Mouse (Mus musculus): ENCODE data around the gene Sf3b4. TPM values are rescaled to one million over a fixed set of nuclear protein-coding genes. Genes with fewer than 3 reads are reported as not detected.

The Sf3b4 gene
- 146 and 148 TPM in 2 replicates for polyA plus RNA-seq (2014; fragmentation: Nextera tagmentation; extraction: Ambion mirVana)

DNA sequence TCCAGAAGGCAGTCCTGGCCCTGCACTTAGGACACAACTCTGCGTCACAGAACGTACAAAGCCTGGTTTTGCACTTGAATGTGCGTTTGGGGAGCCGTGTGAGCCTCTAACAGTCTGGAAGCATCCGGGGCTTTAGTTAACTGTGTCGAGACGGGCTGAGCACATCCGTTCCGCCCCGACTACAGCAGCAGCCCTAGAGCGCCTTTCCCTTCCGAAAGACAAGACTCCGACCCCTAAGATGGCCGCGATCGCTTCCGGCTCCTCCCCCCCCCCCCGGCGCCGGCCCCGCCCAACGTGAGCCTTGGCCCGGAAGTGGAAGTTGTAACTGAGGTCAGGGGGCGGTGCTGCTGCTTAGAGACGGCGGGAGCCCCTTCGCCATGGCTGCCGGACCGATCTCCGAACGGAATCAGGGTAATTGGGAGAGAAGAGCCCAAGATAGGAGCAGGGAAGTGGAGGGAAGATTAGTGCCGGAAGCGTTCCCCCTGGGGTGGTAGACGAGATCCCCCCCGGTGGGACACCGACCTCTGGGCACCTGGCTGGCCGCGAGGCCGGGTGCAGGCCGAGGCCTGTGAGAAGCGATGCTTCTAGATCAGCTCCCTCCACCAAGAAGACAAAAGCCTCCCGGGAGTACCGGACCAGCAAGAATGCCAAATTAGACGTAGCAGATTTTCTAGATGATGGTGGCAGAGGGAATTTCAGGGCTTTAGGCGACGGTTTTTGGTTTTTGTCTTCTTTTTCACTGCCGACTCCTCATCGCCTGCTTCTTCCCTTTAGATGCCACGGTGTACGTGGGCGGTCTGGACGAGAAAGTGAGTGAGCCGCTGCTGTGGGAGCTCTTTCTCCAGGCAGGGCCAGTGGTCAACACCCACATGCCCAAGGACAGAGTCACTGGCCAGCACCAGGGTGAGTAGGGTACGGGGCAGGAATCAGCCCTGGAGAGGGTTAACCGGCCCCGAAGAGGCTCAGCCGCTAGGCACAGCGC lies at the start of gene Sf3b4:
Gene Sf3b4 (plus strand): TSS at position 136 of the 982 bp plus-strand sequence.
- Histone ChIP-seq H3K4me2 (ENCODE audit: low read length) (peak within 1 kb of the TSS; percentile 94), H3K9me3 (ENCODE audit: control insufficient read depth, low read length) (no peaks in the 10 kb centered on the region), H3K9ac (replicated peaks; ENCODE audit: low read length) (peak within 1 kb of the TSS; percentile 76), H3K4me3 (replicated peaks; ENCODE audit: low read depth, low read length) (peak within 1 kb of the TSS; percentile 92), H3K27ac (replicated peaks; ENCODE audit: low read depth, low read length) (peak within 1 kb of the TSS; percentile 96), H3K27me3 (ENCODE audit: control insufficient read depth, insufficient read depth, low read length) (no peaks in the 10 kb centered on the region), H3K36me3 (ENCODE audit: control insufficient read depth, insufficient read depth, low read length) (peaks cover 34% of the 10 kb centered on the region), H3K4me1 (ENCODE audit: control insufficient read depth, insufficient read depth, low read length) (peaks cover 21% of the 10 kb centered on the region)
- under 1% methylated on average over 58 of the region's 58 CpGs for WGBS
- ATAC-seq (ENCODE audit: low FRiP score, low TSS enrichment) (peak; percentile 93), DNase-seq (peak; percentile 96)

DNA sequence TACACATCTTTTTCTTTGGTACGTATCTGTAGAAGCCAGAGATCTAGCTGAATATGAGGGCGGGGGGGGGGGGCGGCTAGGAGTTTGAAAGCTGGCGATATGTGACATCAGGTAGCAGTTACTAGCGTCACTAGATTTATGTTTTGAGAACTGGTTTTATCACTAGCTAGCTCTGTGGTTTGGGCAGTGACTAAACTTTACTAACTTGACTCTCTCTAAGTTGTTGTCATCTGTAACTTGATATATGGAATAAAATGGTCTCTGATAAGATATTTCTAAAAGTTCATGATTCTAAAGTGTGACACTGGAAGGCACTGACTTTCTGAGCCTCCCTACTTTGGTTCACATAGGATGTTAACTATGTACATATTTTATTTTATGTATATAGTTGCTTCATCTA lies 47.9 kb upstream of the Sf3b4 start:
- 91% methylated on average over 5 of the region's 5 CpGs for WGBS
- H3K27ac ChIP-seq (replicated peaks; ENCODE audit: low read depth, low read length) = no peak overlapping the region
- no peaks in the 10 kb centered on the region for H3K27me3 ChIP-seq (ENCODE audit: control insufficient read depth, insufficient read depth, low read length)
- H3K4me2 ChIP-seq (ENCODE audit: low read length) = no peak overlapping the region
- H3K36me3 ChIP-seq (ENCODE audit: control insufficient read depth, insufficient read depth, low read length) = no peaks in the 10 kb centered on the region
- ATAC-seq (ENCODE audit: low FRiP score, low TSS enrichment) = no peak
- H3K9ac ChIP-seq (replicated peaks; ENCODE audit: low read length) = no peak overlapping the region
- DNase-seq = no peak
- H3K9me3 ChIP-seq (ENCODE audit: control insufficient read depth, low read length) = no peaks in the 10 kb centered on the region
- no peak overlapping the region for H3K4me3 ChIP-seq (replicated peaks; ENCODE audit: low read depth, low read length)
- no peaks in the 10 kb centered on the region for H3K4me1 ChIP-seq (ENCODE audit: control insufficient read depth, insufficient read depth, low read length)

DNA sequence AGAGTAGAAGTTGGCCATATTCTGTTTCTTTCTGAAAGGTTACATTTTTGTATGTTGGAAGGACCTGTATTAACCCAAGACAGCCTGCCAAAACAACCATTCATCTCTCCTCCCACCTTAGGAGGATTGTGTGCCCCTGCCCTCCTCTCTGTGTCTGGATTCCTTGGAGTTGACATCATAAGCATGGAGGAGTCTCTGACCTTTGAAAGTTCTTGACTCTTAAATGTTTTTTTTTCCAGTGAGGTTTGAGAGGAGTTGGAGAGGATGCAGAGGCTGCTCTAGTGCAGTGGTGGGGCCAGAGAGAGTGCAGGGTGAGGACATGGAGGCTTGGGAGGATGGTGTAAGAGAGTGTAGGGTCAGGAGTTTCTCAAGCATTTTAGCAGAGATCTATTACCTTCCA lies 44.0 kb upstream of the Sf3b4 start:
- Histone ChIP-seq H3K27me3 (ENCODE audit: control insufficient read depth, insufficient read depth, low read length) (no peaks in the 10 kb centered on the region), H3K4me2 (ENCODE audit: low read length) (no peak overlapping the region), H3K9ac (replicated peaks; ENCODE audit: low read length) (no peak overlapping the region), H3K9me3 (ENCODE audit: control insufficient read depth, low read length) (no peaks in the 10 kb centered on the region), H3K36me3 (ENCODE audit: control insufficient read depth, insufficient read depth, low read length) (no peaks in the 10 kb centered on the region), H3K4me3 (replicated peaks; ENCODE audit: low read depth, low read length) (no peak overlapping the region), H3K4me1 (ENCODE audit: control insufficient read depth, insufficient read depth, low read length) (no peaks in the 10 kb centered on the region), H3K27ac (replicated peaks; ENCODE audit: low read depth, low read length) (no peak overlapping the region)
- no peak for ATAC-seq (ENCODE audit: low FRiP score, low TSS enrichment)
- no peak for DNase-seq

DNA sequence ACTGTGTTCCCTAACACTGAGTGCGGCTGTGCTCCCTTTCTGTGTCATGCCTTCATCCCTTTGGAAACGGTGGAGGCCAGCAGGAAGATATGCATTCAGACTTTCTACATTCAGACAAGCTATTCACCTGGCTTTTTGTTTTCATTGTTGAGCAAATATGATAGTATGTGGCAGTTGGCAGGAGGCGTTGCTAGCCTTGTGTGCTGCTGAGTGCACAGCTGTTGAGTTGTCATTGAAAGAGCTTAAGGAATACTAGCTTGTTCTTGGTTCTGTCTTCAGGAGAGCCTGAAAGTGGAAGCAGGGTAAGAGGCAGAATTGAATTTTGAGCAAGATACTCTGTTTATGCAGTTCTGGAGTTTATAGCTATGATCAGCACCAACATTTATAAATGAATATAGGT lies 39.7 kb upstream of the Sf3b4 start:
- Histone ChIP-seq H3K4me3 (replicated peaks; ENCODE audit: low read depth, low read length) (no peak overlapping the region), H3K4me2 (ENCODE audit: low read length) (no peak overlapping the region), H3K4me1 (ENCODE audit: control insufficient read depth, insufficient read depth, low read length) (no peaks in the 10 kb centered on the region), H3K36me3 (ENCODE audit: control insufficient read depth, insufficient read depth, low read length) (0 out of 2 replicates have a peak, but pooled peaks cover 7% of the 10 kb centered on the region), H3K27ac (replicated peaks; ENCODE audit: low read depth, low read length) (no peak overlapping the region), H3K27me3 (ENCODE audit: control insufficient read depth, insufficient read depth, low read length) (no peaks in the 10 kb centered on the region), H3K9ac (replicated peaks; ENCODE audit: low read length) (no peak overlapping the region), H3K9me3 (ENCODE audit: control insufficient read depth, low read length) (no peaks in the 10 kb centered on the region)
- ATAC-seq (ENCODE audit: low FRiP score, low TSS enrichment) (no peak), DNase-seq (no peak)
- WGBS = 80% methylated on average over 3 of the region's 3 CpGs

DNA sequence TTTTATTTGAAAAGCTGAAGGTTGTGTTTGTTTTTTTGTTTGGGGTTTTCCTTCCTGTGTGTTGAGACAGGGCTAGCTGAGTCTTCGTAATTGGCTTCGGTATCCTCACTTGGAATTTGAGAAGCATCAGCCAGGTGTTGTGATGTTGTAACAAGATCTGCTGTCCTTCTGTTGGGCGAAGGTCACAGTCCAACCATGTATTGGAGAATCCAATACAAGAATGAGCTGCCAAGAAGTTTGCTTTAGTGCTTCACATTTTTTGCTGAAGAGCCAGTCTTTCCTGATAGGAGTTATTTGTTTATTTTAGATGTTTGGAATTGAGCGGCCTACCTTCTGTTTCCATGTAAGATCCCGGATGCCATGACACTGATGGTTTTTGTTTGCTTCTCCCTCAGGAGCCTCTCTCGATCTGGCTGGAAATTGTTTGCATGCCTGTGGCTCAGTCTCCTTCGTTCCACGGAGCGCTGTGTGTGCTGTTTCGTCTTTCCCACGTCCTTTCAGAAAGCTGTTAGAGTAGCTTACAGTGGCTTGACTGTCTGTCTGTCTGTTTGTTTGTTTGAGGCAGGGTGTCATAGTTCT lies 38.7 kb upstream of the Sf3b4 start:
- Histone ChIP-seq H3K4me1 (ENCODE audit: control insufficient read depth, insufficient read depth, low read length) (no peaks in the 10 kb centered on the region), H3K4me2 (ENCODE audit: low read length) (no peak overlapping the region), H3K27me3 (ENCODE audit: control insufficient read depth, insufficient read depth, low read length) (no peaks in the 10 kb centered on the region), H3K27ac (replicated peaks; ENCODE audit: low read depth, low read length) (no peak overlapping the region), H3K36me3 (ENCODE audit: control insufficient read depth, insufficient read depth, low read length) (0 out of 2 replicates have a peak, but pooled peaks cover 7% of the 10 kb centered on the region), H3K4me3 (replicated peaks; ENCODE audit: low read depth, low read length) (no peak overlapping the region), H3K9ac (replicated peaks; ENCODE audit: low read length) (no peak overlapping the region), H3K9me3 (ENCODE audit: control insufficient read depth, low read length) (no peaks in the 10 kb centered on the region)
- ATAC-seq (ENCODE audit: low FRiP score, low TSS enrichment) = no peak
- WGBS = 81% methylated on average over 11 of the region's 11 CpGs
- no peak for DNase-seq

DNA sequence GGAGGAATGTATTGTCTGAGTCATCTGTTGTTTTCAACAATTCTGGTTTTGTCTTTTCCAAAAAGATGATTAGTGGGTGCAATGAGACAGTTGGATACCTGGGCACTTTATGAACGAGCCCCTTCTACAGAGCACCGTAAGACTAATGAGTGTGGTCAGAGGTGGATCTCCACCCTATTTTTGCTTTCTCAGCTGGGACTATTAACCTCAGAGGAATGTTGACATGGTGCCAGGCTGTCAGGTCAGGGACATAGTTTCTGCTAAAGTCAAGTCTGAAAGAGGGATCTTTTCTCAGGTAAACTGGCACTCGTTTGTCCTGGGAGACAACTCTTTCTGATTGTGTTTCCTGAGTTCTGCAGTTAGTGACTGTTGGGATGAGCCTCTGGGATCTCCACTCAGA lies 37.1 kb upstream of the Sf3b4 start:
- Histone ChIP-seq H3K9me3 (ENCODE audit: control insufficient read depth, low read length) (no peaks in the 10 kb centered on the region), H3K27ac (replicated peaks; ENCODE audit: low read depth, low read length) (no peak overlapping the region), H3K4me2 (ENCODE audit: low read length) (no peak overlapping the region), H3K36me3 (ENCODE audit: control insufficient read depth, insufficient read depth, low read length) (0 out of 2 replicates have a peak, but pooled peaks cover 7% of the 10 kb centered on the region), H3K4me3 (replicated peaks; ENCODE audit: low read depth, low read length) (no peak overlapping the region), H3K9ac (replicated peaks; ENCODE audit: low read length) (no peak overlapping the region), H3K27me3 (ENCODE audit: control insufficient read depth, insufficient read depth, low read length) (no peaks in the 10 kb centered on the region), H3K4me1 (ENCODE audit: control insufficient read depth, insufficient read depth, low read length) (no peaks in the 10 kb centered on the region)
- WGBS = 86% methylated on average over 3 of the region's 3 CpGs
- DNase-seq = no peak
- no peak for ATAC-seq (ENCODE audit: low FRiP score, low TSS enrichment)

DNA sequence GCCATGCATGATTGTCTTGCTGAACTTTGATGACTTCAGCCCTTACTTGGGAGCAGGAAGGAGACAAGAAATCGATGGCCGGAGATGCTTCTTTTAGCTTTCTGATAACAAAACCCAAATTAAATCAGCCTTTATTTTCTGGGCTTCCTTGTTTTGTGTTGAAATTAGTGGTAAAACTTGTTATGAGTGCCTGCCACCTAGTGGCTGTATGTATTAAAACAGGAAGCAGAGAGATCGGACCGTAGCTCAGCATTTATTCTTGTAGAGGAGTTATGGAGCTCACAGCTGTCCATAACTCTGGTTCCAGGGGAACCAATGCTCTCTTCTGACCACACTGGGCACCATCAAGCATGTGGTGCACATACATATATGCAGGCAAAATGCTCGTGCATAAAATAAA lies 24.2 kb upstream of the Sf3b4 start:
- Histone ChIP-seq H3K4me3 (replicated peaks; ENCODE audit: low read depth, low read length) (no peak overlapping the region), H3K9me3 (ENCODE audit: control insufficient read depth, low read length) (no peaks in the 10 kb centered on the region), H3K27me3 (ENCODE audit: control insufficient read depth, insufficient read depth, low read length) (no peaks in the 10 kb centered on the region), H3K4me2 (ENCODE audit: low read length) (no peak overlapping the region), H3K27ac (replicated peaks; ENCODE audit: low read depth, low read length) (no peak overlapping the region), H3K9ac (replicated peaks; ENCODE audit: low read length) (no peak overlapping the region), H3K4me1 (ENCODE audit: control insufficient read depth, insufficient read depth, low read length) (no peaks in the 10 kb centered on the region), H3K36me3 (ENCODE audit: control insufficient read depth, insufficient read depth, low read length) (peaks cover 36% of the 10 kb centered on the region)
- ATAC-seq (ENCODE audit: low FRiP score, low TSS enrichment) (no peak), DNase-seq (peak; percentile 87)
- 17% methylated on average over 5 of the region's 5 CpGs for WGBS

DNA sequence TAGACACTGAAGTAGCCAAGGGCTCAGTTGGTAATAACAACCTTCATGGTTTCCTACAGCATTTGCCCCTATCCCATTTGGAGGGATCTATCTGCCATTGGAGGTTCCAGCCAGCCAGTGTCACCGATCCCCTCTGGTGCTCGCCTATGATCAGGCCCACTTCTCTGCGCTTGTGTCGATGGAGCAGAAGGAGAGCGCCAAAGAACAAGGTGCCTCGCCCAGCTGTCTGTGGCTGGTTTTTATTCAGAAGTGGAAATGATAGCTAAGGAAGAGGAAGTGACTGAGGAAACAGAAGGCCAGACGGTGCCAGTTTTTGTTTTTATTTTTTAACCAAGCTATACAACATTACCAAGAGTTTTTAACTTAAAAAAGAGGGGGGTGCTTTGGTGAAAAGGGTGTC lies 20.3 kb upstream of the Sf3b4 start:
- ATAC-seq (ENCODE audit: low FRiP score, low TSS enrichment) = no peak
- no peak overlapping the region for H3K4me3 ChIP-seq (replicated peaks; ENCODE audit: low read depth, low read length)

More for the DNA sequence above, 20.3 kb upstream of the Sf3b4 start:
- Histone ChIP-seq H3K9ac (replicated peaks; ENCODE audit: low read length) (no peak overlapping the region), H3K27me3 (ENCODE audit: control insufficient read depth, insufficient read depth, low read length) (no peaks in the 10 kb centered on the region), H3K4me2 (ENCODE audit: low read length) (no peak overlapping the region), H3K27ac (replicated peaks; ENCODE audit: low read depth, low read length) (no peak overlapping the region), H3K36me3 (ENCODE audit: control insufficient read depth, insufficient read depth, low read length) (peaks cover 50% of the 10 kb centered on the region), H3K4me1 (ENCODE audit: control insufficient read depth, insufficient read depth, low read length) (no peaks in the 10 kb centered on the region), H3K9me3 (ENCODE audit: control insufficient read depth, low read length) (no peaks in the 10 kb centered on the region)
- DNase-seq = no peak
- WGBS = 91% methylated on average over 7 of the region's 7 CpGs
